Mouse (Mus musculus): ENCODE results near the gene Agbl1. TPM values are rescaled to one million over a fixed set of nuclear protein-coding genes. Genes with fewer than 3 reads are reported as not detected.

Agbl1 gene
- polyA plus RNA-seq, 1 experiment from 2014 or later = 0.11 TPM

- no peak overlapping the region for H3K27ac ChIP-seq
- H3K9ac ChIP-seq (replicated peaks) = no peak overlapping the region
- no peak overlapping the region for H3K4me3 ChIP-seq (replicated peaks)
- 86% methylated on average over 2 of the region's 2 CpGs for WGBS
- no peaks in the 10 kb centered on the region for H3K27me3 ChIP-seq
- H3K4me2 ChIP-seq (replicated peaks) = no peak overlapping the region
- no peaks in the 10 kb centered on the region for H3K9me3 ChIP-seq
- 0 out of 2 replicates have a peak, but pooled peaks cover 4% of the 10 kb centered on the region for H3K4me1 ChIP-seq (replicated peaks)
- no peak for ATAC-seq
- H3K36me3 ChIP-seq = no peaks in the 10 kb centered on the region
Measured at GRCm38 (mm10) chr7:77095153-77095552, 865.5 kb downstream of the Agbl1 start.

- H3K27ac ChIP-seq = no peak overlapping the region
- no peaks in the 10 kb centered on the region for H3K9me3 ChIP-seq
- 95% methylated on average over 1 of the region's 1 CpGs for WGBS
- no peak overlapping the region for H3K9ac ChIP-seq (replicated peaks)
- H3K4me1 ChIP-seq (replicated peaks) = no peaks in the 10 kb centered on the region
- no peaks in the 10 kb centered on the region for H3K36me3 ChIP-seq
- H3K4me2 ChIP-seq (replicated peaks) = no peak overlapping the region
- no peaks in the 10 kb centered on the region for H3K27me3 ChIP-seq
- no peak for ATAC-seq
- no peak overlapping the region for H3K4me3 ChIP-seq (replicated peaks)
Measured at GRCm38 (mm10) chr7:77114021-77114420, 884.3 kb downstream of the Agbl1 start.

GRCm38 (mm10) chr7:77129045-77129444, 899.4 kb downstream of the Agbl1 start:
- no peak overlapping the region for H3K27ac ChIP-seq
- H3K9me3 ChIP-seq = no peaks in the 10 kb centered on the region
- ATAC-seq = no peak
- WGBS = 71% methylated on average over 1 of the region's 1 CpGs
- peaks cover 8% of the 10 kb centered on the region; the same call in 1 of the 2 replicates for H3K4me1 ChIP-seq (replicated peaks)
- H3K4me2 ChIP-seq (replicated peaks) = no peak overlapping the region
- no peak overlapping the region for H3K9ac ChIP-seq (replicated peaks)
- 0 out of 2 replicates have a peak, but pooled peaks cover 5% of the 10 kb centered on the region for H3K27me3 ChIP-seq
- no peaks in the 10 kb centered on the region for H3K36me3 ChIP-seq
- no peak overlapping the region for H3K4me3 ChIP-seq (replicated peaks)

GRCm38 (mm10) chr7:77131950-77132349, 902.3 kb downstream of the Agbl1 start:
- H3K36me3 ChIP-seq = no peaks in the 10 kb centered on the region
- 16% methylated on average over 7 of the region's 7 CpGs for WGBS
- peaks cover 8% of the 10 kb centered on the region; the same call in 1 of the 2 replicates for H3K4me1 ChIP-seq (replicated peaks)
- H3K9ac ChIP-seq (replicated peaks) = no peak overlapping the region
- ATAC-seq = peak; percentile 76; the same call in 1 of the 2 replicates
- peak overlapping the region; percentile 22; the same call in 1 of the 2 replicates for H3K4me2 ChIP-seq (replicated peaks)
- H3K4me3 ChIP-seq (replicated peaks) = no peak overlapping the region
- 0 out of 2 replicates have a peak, but pooled peaks cover 5% of the 10 kb centered on the region for H3K27me3 ChIP-seq
- no peaks in the 10 kb centered on the region for H3K9me3 ChIP-seq
- H3K27ac ChIP-seq = no peak overlapping the region

- H3K4me1 ChIP-seq (replicated peaks) = peaks cover 8% of the 10 kb centered on the region; the same call in 1 of the 2 replicates
- no peaks in the 10 kb centered on the region for H3K36me3 ChIP-seq
- H3K27me3 ChIP-seq = 0 out of 2 replicates have a peak, but pooled peaks cover 5% of the 10 kb centered on the region
- no peak overlapping the region for H3K9ac ChIP-seq (replicated peaks)
- ATAC-seq = peak; percentile 92
- H3K4me2 ChIP-seq (replicated peaks) = no peak overlapping the region
- H3K27ac ChIP-seq = no peak overlapping the region
- H3K9me3 ChIP-seq = no peaks in the 10 kb centered on the region
- H3K4me3 ChIP-seq (replicated peaks) = no peak overlapping the region
- WGBS = 51% methylated on average over 15 of the region's 15 CpGs
Measured at GRCm38 (mm10) chr7:77132615-77133420, 903.1 kb downstream of the Agbl1 start.

- Histone ChIP-seq H3K4me2 (replicated peaks) (no peak overlapping the region), H3K36me3 (no peaks in the 10 kb centered on the region), H3K4me1 (replicated peaks) (peaks cover 8% of the 10 kb centered on the region; the same call in 1 of the 2 replicates), H3K9ac (replicated peaks) (no peak overlapping the region), H3K27ac (no peak overlapping the region), H3K4me3 (replicated peaks) (no peak overlapping the region), H3K9me3 (no peaks in the 10 kb centered on the region), H3K27me3 (0 out of 2 replicates have a peak, but pooled peaks cover 5% of the 10 kb centered on the region)
- no peak for ATAC-seq
- 92% methylated on average over 2 of the region's 2 CpGs for WGBS
Measured at GRCm38 (mm10) chr7:77134860-77135259, 905.2 kb downstream of the Agbl1 start.

- no peak overlapping the region for H3K27ac ChIP-seq
- no peaks in the 10 kb centered on the region for H3K4me1 ChIP-seq (replicated peaks)
- H3K9ac ChIP-seq (replicated peaks) = no peak overlapping the region
- H3K36me3 ChIP-seq = no peaks in the 10 kb centered on the region
- ATAC-seq = no peak
- no peak overlapping the region for H3K4me2 ChIP-seq (replicated peaks)
- no peaks in the 10 kb centered on the region for H3K27me3 ChIP-seq
- no peak overlapping the region for H3K4me3 ChIP-seq (replicated peaks)
- H3K9me3 ChIP-seq = no peaks in the 10 kb centered on the region
Measured at GRCm38 (mm10) chr7:77138707-77139106, 909.0 kb downstream of the Agbl1 start.

GRCm38 (mm10) chr7:77147527-77147926, 917.8 kb downstream of the Agbl1 start:
- H3K4me1 ChIP-seq (replicated peaks) = peaks cover 5% of the 10 kb centered on the region; the same call in 1 of the 2 replicates
- no peaks in the 10 kb centered on the region for H3K36me3 ChIP-seq
- H3K27me3 ChIP-seq = no peaks in the 10 kb centered on the region
- H3K4me2 ChIP-seq (replicated peaks) = no peak overlapping the region
- H3K27ac ChIP-seq = no peak overlapping the region
- ATAC-seq = no peak
- WGBS = 71% methylated on average over 3 of the region's 3 CpGs
- H3K9me3 ChIP-seq = no peaks in the 10 kb centered on the region
- no peak overlapping the region for H3K9ac ChIP-seq (replicated peaks)
- H3K4me3 ChIP-seq (replicated peaks) = no peak overlapping the region

GRCm38 (mm10) chr7:77148820-77149219, 919.1 kb downstream of the Agbl1 start:
- no peak for ATAC-seq
- no peaks in the 10 kb centered on the region for H3K9me3 ChIP-seq
- WGBS = 92% methylated on average over 4 of the region's 4 CpGs
- no peak overlapping the region for H3K4me3 ChIP-seq (replicated peaks)
- H3K27me3 ChIP-seq = no peaks in the 10 kb centered on the region
- H3K4me1 ChIP-seq (replicated peaks) = peaks cover 6% of the 10 kb centered on the region; the same call in 1 of the 2 replicates
- H3K9ac ChIP-seq (replicated peaks) = no peak overlapping the region
- H3K27ac ChIP-seq = no peak overlapping the region
- H3K4me2 ChIP-seq (replicated peaks) = no peak overlapping the region
- H3K36me3 ChIP-seq = no peaks in the 10 kb centered on the region

- ATAC-seq = no peak
- Histone ChIP-seq H3K27ac (no peak overlapping the region), H3K27me3 (no peaks in the 10 kb centered on the region), H3K4me2 (replicated peaks) (no peak overlapping the region), H3K4me3 (replicated peaks) (no peak overlapping the region), H3K9ac (replicated peaks) (no peak overlapping the region), H3K36me3 (no peaks in the 10 kb centered on the region), H3K9me3 (no peaks in the 10 kb centered on the region), H3K4me1 (replicated peaks) (peaks cover 6% of the 10 kb centered on the region; the same call in 1 of the 2 replicates)
- WGBS = 75% methylated on average over 2 of the region's 2 CpGs
Measured at GRCm38 (mm10) chr7:77149846-77150245, 920.2 kb downstream of the Agbl1 start.

GRCm38 (mm10) chr7:77152393-77152792, 922.7 kb downstream of the Agbl1 start:
- peak; percentile 48; the same call in 1 of the 2 replicates for ATAC-seq
- Histone ChIP-seq H3K4me1 (replicated peaks) (peaks cover 6% of the 10 kb centered on the region; the same call in 1 of the 2 replicates), H3K9ac (replicated peaks) (no peak overlapping the region), H3K9me3 (no peaks in the 10 kb centered on the region), H3K36me3 (no peaks in the 10 kb centered on the region), H3K27ac (no peak overlapping the region), H3K27me3 (no peaks in the 10 kb centered on the region), H3K4me2 (replicated peaks) (no peak overlapping the region), H3K4me3 (replicated peaks) (no peak overlapping the region)
- WGBS = 18% methylated on average over 3 of the region's 3 CpGs

- no peak overlapping the region for H3K4me2 ChIP-seq (replicated peaks)
- 43% methylated on average over 1 of the region's 1 CpGs for WGBS
- ATAC-seq = no peak
Measured at GRCm38 (mm10) chr7:77152909-77153308, 923.2 kb downstream of the Agbl1 start.

More at GRCm38 (mm10) chr7:77152909-77153308, 923.2 kb downstream of the Agbl1 start:
- Histone ChIP-seq H3K9me3 (no peaks in the 10 kb centered on the region), H3K27ac (no peak overlapping the region), H3K4me3 (replicated peaks) (no peak overlapping the region), H3K36me3 (no peaks in the 10 kb centered on the region), H3K27me3 (no peaks in the 10 kb centered on the region), H3K9ac (replicated peaks) (no peak overlapping the region), H3K4me1 (replicated peaks) (peaks cover 6% of the 10 kb centered on the region; the same call in 1 of the 2 replicates)
